Mouse (Mus musculus) B cell, adult 62 days (primary cell): ENCODE results near the gene Olfr982. TPM values are rescaled to one million over a fixed set of nuclear protein-coding genes. Genes with fewer than 3 reads are reported as not detected.

Experiments
- total RNA-seq: library from RNA; stranded (reverse); gene quantifications from 4 replicates; pipeline ENCODE4 v1.2.4, GENCODE M21; 2023

The Olfr982 gene
- total RNA-seq = not detected in 4 replicates

DNA sequence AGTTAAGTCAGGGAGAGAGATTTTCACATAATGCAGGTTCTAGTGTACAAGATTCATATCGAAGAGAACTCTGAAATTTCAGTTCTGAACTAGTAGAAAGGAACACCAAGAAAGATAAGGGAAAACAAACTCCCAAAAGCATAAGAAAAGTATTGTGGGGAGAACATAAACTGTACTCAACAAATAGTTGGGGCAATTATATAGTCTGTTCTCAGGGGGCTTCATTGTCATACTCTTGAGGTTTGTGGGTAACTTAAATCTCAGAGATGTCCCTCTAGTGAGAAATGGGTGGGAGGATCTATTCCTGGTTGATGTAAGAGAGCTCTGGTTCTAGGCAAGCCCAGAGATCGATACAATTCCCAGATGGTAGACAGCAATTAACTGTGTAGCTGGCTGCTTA lies at the start of gene Olfr982:
Gene Olfr982 (plus strand): TSS at position 301 of the 400 bp plus-strand sequence.

DNA sequence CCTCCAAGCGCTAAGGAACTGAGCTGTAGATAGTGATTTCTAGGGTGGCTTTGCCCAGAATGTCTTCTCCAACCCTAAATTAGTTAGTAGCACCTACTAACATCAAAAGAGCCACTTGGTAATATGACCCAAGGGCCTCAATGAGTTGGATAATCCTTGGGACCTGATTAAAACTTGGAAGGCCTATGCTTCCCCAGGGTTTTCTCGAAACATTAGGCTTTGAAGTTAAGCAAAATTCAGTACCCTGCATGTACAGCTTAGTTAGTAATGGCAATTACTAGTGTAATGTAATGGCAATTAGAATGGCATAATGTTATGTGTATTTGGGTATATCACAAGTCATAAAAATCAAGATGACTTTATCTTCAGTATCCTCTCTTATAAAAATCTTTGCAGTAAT lies 19.9 kb downstream of the Olfr982 start, which contains the start of gene Olfr983:
Gene Olfr983 (minus strand): TSS at position 101 of the 400 bp plus-strand sequence.

DNA sequence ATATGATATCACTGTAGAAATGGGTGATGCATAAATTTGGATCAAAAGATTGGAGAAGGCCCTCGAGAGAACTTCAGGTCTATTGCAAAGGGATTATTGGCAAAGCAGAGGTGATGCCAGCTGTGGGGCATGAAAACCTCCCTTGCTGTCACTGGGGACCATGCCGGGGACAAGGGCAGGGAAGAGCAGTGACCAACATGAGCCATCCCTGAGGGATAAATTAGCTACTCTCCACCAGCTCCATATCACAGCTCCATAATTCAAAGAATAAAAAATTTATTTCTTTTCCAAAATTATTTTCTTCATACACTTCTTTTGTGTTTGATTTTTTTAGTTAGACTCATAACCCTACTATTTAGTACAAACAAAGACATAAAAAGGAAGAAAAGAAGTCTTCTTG lies 40.5 kb downstream of the Olfr982 start, which contains the start of gene Olfr984:
Gene Olfr984 (minus strand): TSS at position 101 of the 400 bp plus-strand sequence.

Other genes with a start within 250 kb of the Olfr982 start
- gene Olfr971, start 237.0 kb upstream of the Olfr982 start, total RNA-seq = not detected in 4 replicates
- gene Olfr972, start 207.4 kb upstream of the Olfr982 start, total RNA-seq = not detected in 4 replicates
- gene Olfr229, start 166.5 kb upstream of the Olfr982 start, total RNA-seq = not detected in 4 replicates
- not detected in 4 replicates for gene Olfr974, start 136.3 kb upstream of the Olfr982 start, total RNA-seq
- gene Olfr975, start 121.8 kb upstream of the Olfr982 start, total RNA-seq = not detected in 4 replicates
- not detected in 4 replicates for gene Olfr976, start 112.7 kb upstream of the Olfr982 start, total RNA-seq
- not detected in 4 replicates for gene Olfr978, start 81.7 kb upstream of the Olfr982 start, total RNA-seq
- not detected in 4 replicates for gene Olfr979, start 70.4 kb upstream of the Olfr982 start, total RNA-seq
- gene Olfr980, start 64.2 kb upstream of the Olfr982 start, total RNA-seq = not detected in 4 replicates
- gene Olfr981, start 52.4 kb upstream of the Olfr982 start, total RNA-seq = not detected in 4 replicates
- gene Olfr983, start 19.8 kb downstream of the Olfr982 start, total RNA-seq = not detected in 4 replicates
- not detected in 4 replicates for gene Olfr984, start 40.4 kb downstream of the Olfr982 start, total RNA-seq
- gene Olfr985, start 56.4 kb downstream of the Olfr982 start, total RNA-seq = not detected in 4 replicates
- gene Tmem225, start 74.3 kb downstream of the Olfr982 start, total RNA-seq = not detected in 4 replicates
- gene Olfr986, start 107.1 kb downstream of the Olfr982 start, total RNA-seq = not detected in 4 replicates
- gene Zfp202, start 118.5 kb downstream of the Olfr982 start, total RNA-seq = 2.1 to 2.6 TPM (median 2.4 TPM) in 4 replicates
- not detected in 4 replicates for gene Scn3b, start 195.4 kb downstream of the Olfr982 start, total RNA-seq